Mouse (Mus musculus): ENCODE results near the gene Dnah3. TPM values are rescaled to one million over a fixed set of nuclear protein-coding genes. Genes with fewer than 3 reads are reported as not detected.
A peak's percentile ranks its signal among the peaks of the same experiment; 100 is the strongest.

Dnah3 gene
- polyA plus RNA-seq, 1 experiment, result not detected

GRCm38 (mm10) chr7:119899386-119900057 is 195.6 kb downstream of the Dnah3 start:
- H3K36me3 ChIP-seq (ENCODE audit: control insufficient read depth, insufficient read depth, low read length), result no peaks in the 10 kb centered on the region
- no peak for DNase-seq (ENCODE audit: low read depth in 1 of 2, low spot score in 2 of 2)
- no peak for TF ChIP-seq POLR2A (IDR thresholded peaks at IDR 0.05; ENCODE audit: low read depth, low read length)
- TF ChIP-seq CTCF (IDR thresholded peaks at IDR 0.05; ENCODE audit: extremely low read depth, insufficient read depth, insufficient read length, insufficient replicate concordance), result no peak
- H3K27me3 ChIP-seq (ENCODE audit: control insufficient read depth, insufficient read depth, low read length), result no peaks in the 10 kb centered on the region
- no peak overlapping the region for H3K4me3 ChIP-seq (ENCODE audit: extremely low read depth, insufficient read depth, insufficient read length)
- WGBS, result 35% methylated on average over 3 of the region's 3 CpGs
- no peak overlapping the region for H3K27ac ChIP-seq (ENCODE audit: insufficient read depth, low read length)
- no peaks in the 10 kb centered on the region for H3K4me1 ChIP-seq (ENCODE audit: control insufficient read depth, insufficient read depth, insufficient read length)

- no peak for TF ChIP-seq POLR2A (IDR thresholded peaks at IDR 0.05; ENCODE audit: low read depth, low read length)
- TF ChIP-seq CTCF (IDR thresholded peaks at IDR 0.05; ENCODE audit: extremely low read depth, insufficient read depth, insufficient read length, insufficient replicate concordance), result no peak
- Histone ChIP-seq H3K36me3 (ENCODE audit: control insufficient read depth, insufficient read depth, low read length) (no peaks in the 10 kb centered on the region), H3K27me3 (ENCODE audit: control insufficient read depth, insufficient read depth, low read length) (no peaks in the 10 kb centered on the region), H3K4me3 (ENCODE audit: extremely low read depth, insufficient read depth, insufficient read length) (no peak overlapping the region), H3K27ac (ENCODE audit: insufficient read depth, low read length) (no peak overlapping the region), H3K4me1 (ENCODE audit: control insufficient read depth, insufficient read depth, insufficient read length) (no peaks in the 10 kb centered on the region)
- WGBS, result 85% methylated on average over 1 of the region's 1 CpGs
- DNase-seq (ENCODE audit: low read depth in 1 of 2, low spot score in 2 of 2), result no peak
Measured at GRCm38 (mm10) chr7:119898247-119898856, 196.7 kb downstream of the Dnah3 start.

DNA sequence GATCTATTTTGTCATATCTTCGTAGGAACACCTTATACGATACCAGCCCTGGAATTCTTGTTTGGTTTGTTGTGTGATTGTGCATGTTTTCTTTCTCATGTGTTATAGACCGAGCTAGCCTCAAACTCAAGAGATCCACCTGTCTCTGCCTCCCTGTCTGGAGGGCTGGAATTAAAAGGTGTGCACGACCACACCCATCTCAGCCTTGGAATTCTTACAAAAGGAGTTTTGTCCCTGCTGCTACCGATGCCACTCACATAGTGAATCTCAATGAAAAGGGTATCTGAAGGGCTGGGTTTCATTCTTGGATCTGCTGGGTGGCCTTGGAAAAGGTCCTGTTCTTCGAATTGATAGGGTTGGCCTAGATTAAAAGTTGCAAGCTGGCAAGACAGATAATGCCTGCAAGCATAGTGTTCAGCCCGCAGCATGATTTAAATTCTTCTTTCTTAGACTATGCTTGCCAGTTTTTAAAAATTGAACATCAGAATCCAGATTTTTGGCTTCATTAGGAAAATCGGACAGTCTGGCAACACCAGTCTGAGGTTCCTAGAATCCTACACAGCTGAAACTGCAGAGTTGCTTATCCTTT is 197.5 kb downstream of the Dnah3 start:
- WGBS, result 92% methylated on average over 8 of the region's 8 CpGs
- Histone ChIP-seq H3K4me3 (ENCODE audit: extremely low read depth, insufficient read depth, insufficient read length) (no peak overlapping the region), H3K27ac (ENCODE audit: insufficient read depth, low read length) (no peak overlapping the region), H3K36me3 (ENCODE audit: control insufficient read depth, insufficient read depth, low read length) (no peaks in the 10 kb centered on the region), H3K4me1 (ENCODE audit: control insufficient read depth, insufficient read depth, insufficient read length) (no peaks in the 10 kb centered on the region), H3K27me3 (ENCODE audit: control insufficient read depth, insufficient read depth, low read length) (no peaks in the 10 kb centered on the region)
- TF ChIP-seq CTCF (IDR thresholded peaks at IDR 0.05; ENCODE audit: extremely low read depth, insufficient read depth, insufficient read length, insufficient replicate concordance) (no peak), POLR2A (IDR thresholded peaks at IDR 0.05; ENCODE audit: low read depth, low read length) (no peak)
- no peak for DNase-seq (ENCODE audit: low read depth in 1 of 2, low spot score in 2 of 2)

DNA sequence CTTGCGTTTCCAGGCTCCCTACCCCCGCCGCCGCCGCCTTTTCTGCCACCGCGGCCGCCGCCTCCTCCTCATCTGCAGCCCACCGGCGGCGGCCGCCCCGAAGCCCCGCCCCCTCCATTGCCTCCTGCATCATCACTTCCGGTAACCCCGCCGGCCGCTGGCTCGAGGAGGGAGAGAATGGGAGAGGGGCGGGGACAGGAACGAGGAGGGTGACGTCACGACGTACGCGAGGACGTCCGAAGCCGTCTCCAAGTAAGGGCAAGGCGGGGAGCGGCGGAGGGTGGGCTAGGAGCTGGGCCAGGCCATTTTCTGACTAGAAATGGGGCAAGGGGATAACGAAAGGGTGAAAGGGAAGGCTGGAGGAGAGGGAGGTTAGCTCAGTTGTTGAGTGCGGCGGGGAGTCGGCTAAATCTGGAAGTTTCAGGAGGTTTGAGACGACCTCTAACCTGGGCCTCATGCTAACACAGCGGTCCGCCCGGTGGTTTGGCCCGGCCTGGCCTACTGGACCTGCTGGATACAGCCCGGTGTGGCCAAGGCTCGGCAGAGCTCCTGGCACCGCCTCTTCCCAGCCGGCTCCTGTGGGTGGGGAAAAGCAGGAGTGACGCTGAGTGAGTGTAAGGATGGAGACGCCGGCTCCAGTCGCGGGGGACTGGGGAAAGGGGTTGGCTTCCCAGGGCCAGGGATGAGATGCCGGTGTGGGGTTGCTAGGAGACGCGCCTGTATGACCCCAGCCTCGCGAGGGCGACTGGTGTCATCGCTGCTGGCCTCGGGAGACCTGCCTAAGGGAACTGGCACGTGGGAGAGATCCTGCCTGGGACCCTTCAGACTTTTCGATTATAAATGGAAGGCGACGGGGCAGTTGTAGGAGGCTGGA is 199.2 kb downstream of the Dnah3 start, which contains the start of the genes Lyrm1 and Dcun1d3:
Lyrm1 (plus strand) TSS at position 223 of the 874 bp plus-strand sequence.
Dcun1d3 (minus strand) TSS at position 660 of the 874 bp plus-strand sequence.
- H3K4me1 ChIP-seq (ENCODE audit: control insufficient read depth, insufficient read depth, insufficient read length), result no peaks in the 10 kb centered on the region
- H3K4me3 ChIP-seq (ENCODE audit: extremely low read depth, insufficient read depth, insufficient read length), result peak within 1 kb of the TSS; percentile 92
- no peak for TF ChIP-seq CTCF (IDR thresholded peaks at IDR 0.05; ENCODE audit: extremely low read depth, insufficient read depth, insufficient read length, insufficient replicate concordance)
- TF ChIP-seq POLR2A (IDR thresholded peaks at IDR 0.05; ENCODE audit: low read depth, low read length), result no peak; the same call in 1 of the 2 replicates
- DNase-seq (ENCODE audit: low read depth in 1 of 2, low spot score in 2 of 2), result peak; percentile 87 to 95
- H3K27me3 ChIP-seq (ENCODE audit: control insufficient read depth, insufficient read depth, low read length), result no peaks in the 10 kb centered on the region
- no peaks in the 10 kb centered on the region for H3K36me3 ChIP-seq (ENCODE audit: control insufficient read depth, insufficient read depth, low read length)
- 1% methylated on average over 63 of the region's 63 CpGs for WGBS
- peak within 1 kb of the TSS; percentile 88 for H3K27ac ChIP-seq (ENCODE audit: insufficient read depth, low read length)

GRCm38 (mm10) chr7:119894818-119895544 is 200.1 kb downstream of the Dnah3 start:
- peak in 1 of 2 experiments; percentile 15 for DNase-seq (ENCODE audit: low read depth in 1 of 2, low spot score in 2 of 2)
- WGBS, result 2% methylated on average over 14 of the region's 15 CpGs
- TF ChIP-seq POLR2A (IDR thresholded peaks at IDR 0.05; ENCODE audit: low read depth, low read length), result no peak
- no peak for TF ChIP-seq CTCF (IDR thresholded peaks at IDR 0.05; ENCODE audit: extremely low read depth, insufficient read depth, insufficient read length, insufficient replicate concordance)
- Histone ChIP-seq H3K36me3 (ENCODE audit: control insufficient read depth, insufficient read depth, low read length) (no peaks in the 10 kb centered on the region), H3K27ac (ENCODE audit: insufficient read depth, low read length) (no peak overlapping the region), H3K27me3 (ENCODE audit: control insufficient read depth, insufficient read depth, low read length) (no peaks in the 10 kb centered on the region), H3K4me3 (ENCODE audit: extremely low read depth, insufficient read depth, insufficient read length) (peak overlapping the region; percentile 92), H3K4me1 (ENCODE audit: control insufficient read depth, insufficient read depth, insufficient read length) (no peaks in the 10 kb centered on the region)

- no peaks in the 10 kb centered on the region for H3K36me3 ChIP-seq (ENCODE audit: control insufficient read depth, insufficient read depth, low read length)
- H3K27me3 ChIP-seq (ENCODE audit: control insufficient read depth, insufficient read depth, low read length), result no peaks in the 10 kb centered on the region
- 94% methylated on average over 4 of the region's 4 CpGs for WGBS
- no peak overlapping the region for H3K27ac ChIP-seq (ENCODE audit: insufficient read depth, low read length)
- no peak overlapping the region for H3K4me3 ChIP-seq (ENCODE audit: extremely low read depth, insufficient read depth, insufficient read length)
- H3K4me1 ChIP-seq (ENCODE audit: control insufficient read depth, insufficient read depth, insufficient read length), result no peaks in the 10 kb centered on the region
- no peak for DNase-seq (ENCODE audit: low read depth in 1 of 2, low spot score in 2 of 2)
- TF ChIP-seq CTCF (IDR thresholded peaks at IDR 0.05; ENCODE audit: extremely low read depth, insufficient read depth, insufficient read length, insufficient replicate concordance) (no peak), POLR2A (IDR thresholded peaks at IDR 0.05; ENCODE audit: low read depth, low read length) (no peak)
Measured at GRCm38 (mm10) chr7:119892742-119893141, 202.3 kb downstream of the Dnah3 start.

Data from spleen, adult 2 months (tissue).